In the genomic region with DNA sequence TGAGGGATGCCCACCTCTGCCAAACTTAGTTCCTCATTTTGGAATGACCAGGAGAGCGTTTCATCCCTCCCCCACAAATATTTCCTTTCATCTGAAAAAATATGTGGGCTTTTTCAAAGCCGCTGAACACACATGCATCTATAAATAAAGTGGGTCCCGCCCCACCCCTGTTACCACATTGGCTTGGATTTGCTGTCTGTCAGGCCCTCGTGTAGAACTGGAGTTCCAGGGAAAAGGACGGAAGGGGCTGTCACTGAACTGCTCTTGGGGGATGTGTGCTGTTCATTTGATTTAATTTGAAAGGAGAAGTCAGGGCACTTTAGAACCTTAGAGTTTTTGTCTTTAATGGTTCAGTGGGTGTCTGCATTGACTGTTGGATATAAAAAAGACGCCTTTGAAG, we compare ENCODE assay signal across 17 mouse cellular contexts. TPM values are rescaled to one million over a fixed set of nuclear protein-coding genes. Genes with fewer than 3 reads are reported as not detected.
DNase-seq lines count a peak whose midpoint lies in the region; ATAC-seq lines count a peak whose summit lies in the region.
"Had no signal": no experiment of that assay in that cellular context is flagged by ENCODE, and none has a peak within 500 bp of the region (broad histone marks: within the 10 kb centered on the region; RNA-seq: fewer than 3 reads in every experiment).

No protein-coding gene starts in this region.

- H3K27ac ChIP-seq in heart, embryonic 10.5 days: no peak overlapping the region
- H3K27ac ChIP-seq in limb, embryonic 13.5 days: no peak overlapping the region; the same call in 1 of the 2 replicates
- no peak overlapping the region for H3K27ac ChIP-seq in limb, embryonic 10.5 days
- 0 out of 2 replicates have a peak overlapping the region, but pooled peaks have one; percentile 2 for H3K27ac ChIP-seq in intestine, embryonic 15.5 days
- H3K27ac ChIP-seq: forebrain, embryonic 13.5 days; hindbrain, postnatal 0 days; neural tube, embryonic 15.5 days had no signal

- H3K9ac ChIP-seq in limb, embryonic 13.5 days: no peak overlapping the region
- H3K9ac ChIP-seq in intestine, embryonic 15.5 days: no peak overlapping the region
- H3K9ac ChIP-seq: forebrain, embryonic 13.5 days; neural tube, embryonic 15.5 days had no signal

- peak; percentile 64 for DNase-seq in heart, embryonic 10.5 days (ENCODE audit: low spot score)
- DNase-seq in heart, postnatal 14 days: no peak
- DNase-seq in limb, embryonic 10.5 days (ENCODE audit: low spot score): no peak
- DNase-seq in cerebellum, postnatal 4 days (ENCODE audit: low spot score in 2 of 2): no peak
- no peak for DNase-seq in layer of hippocampus, adult 9-11 months
- DNase-seq: adrenal gland, postnatal 25 days; cerebellum, adult 9-11 months; kidney, postnatal 36 days; thymus, postnatal 4 days had no signal

- intact Hi-C loops in heart, postnatal 14 days (cut with DNase I): no loop called here

- H3K4me3 ChIP-seq in heart, embryonic 10.5 days: no peak overlapping the region
- H3K4me3 ChIP-seq in limb, embryonic 13.5 days: no peak overlapping the region
- H3K4me3 ChIP-seq in limb, embryonic 10.5 days: no peak overlapping the region
- H3K4me3 ChIP-seq in intestine, embryonic 15.5 days (replicated peaks): no peak overlapping the region
- H3K4me3 ChIP-seq: forebrain, embryonic 13.5 days; neural tube, embryonic 15.5 days had no signal

- no peak for ATAC-seq in limb, embryonic 13.5 days (ENCODE audit: low FRiP score, low read depth)
- ATAC-seq in common myeloid progenitor, adult 5-6 weeks (replicated peaks; ENCODE audit: low read depth, poor library complexity, severe bottlenecking): peak; percentile 93
- ATAC-seq in intestine, embryonic 15.5 days: no peak
- ATAC-seq: forebrain, embryonic 13.5 days; hindbrain, postnatal 0 days had no signal

- 0 out of 2 replicates have a peak overlapping the region, but pooled peaks have one; percentile 4 for H3K4me2 ChIP-seq in limb, embryonic 13.5 days (replicated peaks)
- no peak overlapping the region for H3K4me2 ChIP-seq in intestine, embryonic 15.5 days (replicated peaks)
- H3K4me2 ChIP-seq: forebrain, embryonic 13.5 days; midbrain, embryonic 11.5 days; neural tube, embryonic 15.5 days had no signal

- no peaks in the 10 kb centered on the region for H3K36me3 ChIP-seq in heart, embryonic 10.5 days
- no peaks in the 10 kb centered on the region for H3K36me3 ChIP-seq in limb, embryonic 13.5 days
- no peaks in the 10 kb centered on the region for H3K36me3 ChIP-seq in limb, embryonic 10.5 days
- H3K36me3 ChIP-seq in intestine, embryonic 15.5 days: no peaks in the 10 kb centered on the region
- H3K36me3 ChIP-seq: neural tube, embryonic 15.5 days had no signal

- no peaks in the 10 kb centered on the region for H3K9me3 ChIP-seq in heart, embryonic 10.5 days
- no peaks in the 10 kb centered on the region for H3K9me3 ChIP-seq in limb, embryonic 13.5 days
- no peaks in the 10 kb centered on the region for H3K9me3 ChIP-seq in limb, embryonic 10.5 days (replicated peaks)
- H3K9me3 ChIP-seq in intestine, embryonic 15.5 days: no peaks in the 10 kb centered on the region
- H3K9me3 ChIP-seq: forebrain, embryonic 13.5 days; neural tube, embryonic 15.5 days had no signal

- 72% methylated on average over 6 of the region's 6 CpGs for WGBS in heart, embryonic 10.5 days
- 39% methylated on average over 6 of the region's 6 CpGs for WGBS in limb, embryonic 13.5 days
- WGBS in limb, embryonic 10.5 days: 75% methylated on average over 6 of the region's 6 CpGs
- 53% methylated on average over 6 of the region's 6 CpGs for WGBS in intestine, embryonic 15.5 days

- no peaks in the 10 kb centered on the region for H3K4me1 ChIP-seq in heart, embryonic 10.5 days
- peaks cover 21% of the 10 kb centered on the region for H3K4me1 ChIP-seq in limb, embryonic 13.5 days
- no peaks in the 10 kb centered on the region; the same call in 1 of the 2 replicates for H3K4me1 ChIP-seq in limb, embryonic 10.5 days
- H3K4me1 ChIP-seq in intestine, embryonic 15.5 days (replicated peaks): peaks cover 7% of the 10 kb centered on the region; the same call in 1 of the 2 replicates
- H3K4me1 ChIP-seq: forebrain, embryonic 13.5 days; neural tube, embryonic 15.5 days had no signal

- H3K27me3 ChIP-seq in heart, embryonic 10.5 days (ENCODE audit: insufficient read depth, poor library complexity, severe bottlenecking): no peaks in the 10 kb centered on the region
- H3K27me3 ChIP-seq in limb, embryonic 13.5 days: no peaks in the 10 kb centered on the region
- H3K27me3 ChIP-seq in limb, embryonic 10.5 days (ENCODE audit: low read depth, poor library complexity, severe bottlenecking): no peaks in the 10 kb centered on the region
- no peaks in the 10 kb centered on the region for H3K27me3 ChIP-seq in intestine, embryonic 15.5 days (replicated peaks)
- H3K27me3 ChIP-seq: CH12.LX; forebrain, embryonic 13.5 days; neural tube, embryonic 15.5 days had no signal

RNA-seq across cellular contexts. Expression of gene Cabcoco1, which starts 50.9 kb away (rescaled TPM):
- polyA plus RNA-seq in heart, embryonic 10.5 days (2016; fragmentation: Nextera tagmentation; extraction: Ambion mirVana): 5.0 and 13.7 TPM in 2 replicates
- 10 to 100 TPM; 23.1 to 23.2 TPM for total RNA-seq in heart, postnatal 14 days (2021)
- polyA plus RNA-seq in limb, embryonic 13.5 days (2015; fragmentation: Nextera tagmentation; extraction: Ambion mirVana): 1.1 and 1.6 TPM in 2 replicates
- polyA plus RNA-seq in limb, embryonic 10.5 days (2016; fragmentation: Nextera tagmentation; extraction: Ambion mirVana): 0.25 and 0.43 TPM in 2 replicates
- 4.8 and 5.5 TPM in 2 replicates for total RNA-seq in common myeloid progenitor, adult 5-6 weeks (2017)
- 5.6 and 7.4 TPM in 2 replicates for polyA plus RNA-seq in intestine, embryonic 15.5 days (2015; fragmentation: Nextera tagmentation; extraction: Ambion mirVana)
